Mouse (Mus musculus): ENCODE results near the gene Xylt1.

The Xylt1 gene

GRCm38 (mm10) chr7:117380418-117381187, at the start of gene Xylt1:
Gene Xylt1, plus strand, starts transcription at chr7:117380979.
- DNase-seq: peak; percentile 92

DNA sequence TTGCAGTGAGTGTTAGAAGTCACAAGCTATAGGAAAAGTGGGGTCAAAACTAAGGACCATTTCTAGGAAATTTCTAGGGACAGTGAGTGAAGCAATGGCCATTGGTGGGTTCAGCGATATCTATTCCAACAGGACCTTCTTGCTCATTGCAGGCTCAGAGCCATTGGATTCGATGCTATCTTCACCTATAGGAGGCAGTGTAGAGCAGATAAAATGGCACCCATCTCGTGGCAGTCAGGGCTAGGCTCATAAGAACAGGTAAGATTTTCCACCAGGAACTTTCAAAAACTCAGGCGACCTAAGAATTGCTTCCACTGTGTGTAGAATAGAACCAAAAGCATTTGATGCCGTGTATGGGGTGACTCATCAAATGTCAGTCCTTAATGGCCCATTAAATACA, 46.8 kb upstream of the Xylt1 start:
- DNase-seq: no peak

GRCm38 (mm10) chr7:117356316-117356715, 24.5 kb upstream of the Xylt1 start:
- DNase-seq: no peak

DNA sequence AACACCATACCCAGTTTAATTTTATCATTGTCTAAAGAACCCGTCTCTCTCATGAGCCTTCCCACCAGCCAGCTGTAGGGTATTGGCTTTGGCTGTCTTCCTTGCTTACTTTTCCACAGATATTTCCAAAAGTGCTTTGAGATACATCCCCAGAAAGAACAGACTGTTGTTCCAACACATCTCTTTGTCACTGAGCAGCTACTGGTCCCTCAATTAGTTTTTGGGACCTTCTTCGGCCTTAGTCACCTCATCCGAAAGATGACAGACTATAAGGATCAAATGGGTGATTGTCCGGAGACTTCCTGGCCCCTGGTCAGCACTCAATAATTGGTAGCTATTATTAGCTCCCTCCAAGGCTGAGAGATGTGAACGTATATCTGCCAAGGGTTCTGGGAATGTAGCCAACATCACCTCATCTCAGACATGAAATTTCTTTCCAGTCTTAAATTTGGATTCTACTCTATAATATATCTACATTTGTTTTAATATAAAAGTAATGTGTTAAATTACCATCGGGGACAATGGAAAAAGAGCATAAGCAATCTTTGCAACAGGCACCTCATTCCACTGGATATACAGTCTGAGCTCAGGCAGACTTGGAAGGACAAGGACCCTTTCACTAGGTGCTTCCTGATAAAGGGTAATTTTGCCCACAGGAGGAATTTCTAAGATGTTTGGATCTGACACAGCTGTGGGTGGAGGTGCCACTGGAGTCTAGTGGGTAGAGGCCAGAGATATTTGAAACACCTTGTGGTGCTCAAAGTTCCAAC, 23.2 kb upstream of the Xylt1 start:
- DNase-seq: no peak

GRCm38 (mm10) chr7:117361281-117361680, 19.5 kb upstream of the Xylt1 start:
- no peak for DNase-seq

- DNase-seq: no peak
Observed at GRCm38 (mm10) chr7:117362493-117362892, 18.3 kb upstream of the Xylt1 start.

DNA sequence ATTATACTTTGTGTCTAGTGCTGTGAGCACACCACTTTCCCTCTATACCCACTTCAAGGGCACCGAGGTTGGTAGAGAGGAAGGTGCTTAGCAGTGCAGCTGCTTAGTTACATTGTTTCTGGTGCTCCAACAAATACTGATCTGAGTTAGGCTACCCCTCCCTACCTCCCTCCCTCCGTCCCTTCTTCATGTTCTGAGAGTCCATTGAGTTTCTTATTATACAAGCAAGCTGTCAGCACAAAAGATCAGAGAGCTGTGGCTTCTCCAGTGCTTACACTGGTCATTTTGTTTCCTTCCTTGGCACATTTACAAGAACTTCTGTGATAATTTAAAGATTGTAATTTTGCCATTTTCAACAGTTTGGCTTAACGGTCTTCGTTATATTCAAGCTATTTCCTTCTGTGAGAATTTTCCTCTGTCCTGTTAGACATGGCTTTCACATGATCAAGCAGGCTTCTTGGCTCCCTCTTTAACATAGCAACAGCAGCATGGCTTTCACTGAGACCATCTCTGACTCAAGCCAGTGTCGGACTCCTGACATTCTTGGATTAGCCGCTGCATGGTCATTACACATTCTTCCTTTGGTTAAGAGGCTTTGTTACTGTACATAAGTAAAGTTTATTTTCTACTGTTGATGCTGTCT, 12.0 kb upstream of the Xylt1 start:
- no peak for DNase-seq

- DNase-seq: no peak
Observed at GRCm38 (mm10) chr7:117369290-117369941, 11.4 kb upstream of the Xylt1 start.

- peak; percentile 70 for DNase-seq
Observed at GRCm38 (mm10) chr7:117375886-117376309, 4.9 kb upstream of the Xylt1 start.

- DNase-seq: no peak
Observed at GRCm38 (mm10) chr7:117377138-117377537, 3.6 kb upstream of the Xylt1 start.

DNA sequence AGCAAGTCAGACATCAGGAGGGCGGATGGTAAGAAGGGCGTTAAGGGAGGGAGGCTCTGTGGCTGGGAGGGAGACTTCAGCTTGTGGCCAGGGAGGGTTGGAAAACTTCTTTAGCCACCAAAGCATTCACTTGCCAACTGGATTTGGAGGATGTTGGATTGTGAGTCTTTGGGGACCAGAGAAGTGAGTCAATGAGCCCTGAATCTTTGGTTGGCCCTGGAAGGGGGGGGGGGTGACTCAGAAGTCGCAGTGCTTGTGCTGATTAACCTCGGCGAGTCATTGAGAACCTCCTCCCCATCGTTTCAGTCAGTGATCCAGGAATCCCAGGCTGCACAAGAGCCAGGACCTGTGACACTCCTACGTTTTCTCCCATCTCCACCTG, 752 bp upstream of the Xylt1 start:
- DNase-seq: no peak

GRCm38 (mm10) chr7:117381188-117381981, 606 bp downstream of the Xylt1 start:
- DNase-seq: no peak

GRCm38 (mm10) chr7:117382006-117382405, 1.2 kb downstream of the Xylt1 start:
- no peak for DNase-seq

DNA sequence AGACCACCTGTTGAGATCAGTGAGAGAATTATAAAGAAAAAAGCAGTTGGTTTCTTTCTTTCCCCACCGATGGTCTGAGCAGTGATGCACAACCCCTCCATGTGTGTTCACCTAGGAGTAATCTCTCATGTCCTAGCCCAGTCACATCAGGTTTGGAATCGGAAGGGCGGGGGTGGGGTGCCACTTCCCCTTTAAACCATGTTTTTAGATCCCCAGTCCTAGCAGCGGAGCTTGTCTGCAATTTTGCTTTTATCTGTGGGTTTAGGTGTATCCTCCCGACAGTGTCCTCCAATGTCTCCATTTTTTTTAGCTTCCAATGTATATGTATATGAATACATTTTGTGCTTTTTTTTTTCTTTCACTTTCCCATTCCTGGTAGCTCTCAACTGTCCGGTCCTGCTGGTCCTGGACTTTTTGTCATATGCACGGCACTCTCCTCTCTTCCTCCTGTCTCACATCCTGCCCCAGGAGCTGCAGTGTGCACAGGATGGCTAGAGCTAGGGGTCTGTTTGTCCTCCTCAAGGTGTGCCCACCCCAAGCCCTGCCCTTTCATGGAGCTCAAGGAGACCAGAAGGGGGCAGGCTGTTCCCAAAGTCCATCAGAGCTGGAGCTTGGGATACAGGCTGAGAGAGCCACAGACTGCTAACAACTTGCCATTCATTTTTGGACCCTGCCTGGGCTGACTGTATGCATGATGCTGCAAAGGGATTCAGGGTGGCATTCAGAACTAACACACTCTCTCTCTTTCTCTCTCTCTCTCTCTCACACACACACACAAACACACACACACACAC, 2.6 kb downstream of the Xylt1 start:
- peak; percentile 67 for DNase-seq

GRCm38 (mm10) chr7:117386376-117386775, 5.6 kb downstream of the Xylt1 start:
- no peak for DNase-seq

GRCm38 (mm10) chr7:117388284-117388988, 7.7 kb downstream of the Xylt1 start:
- DNase-seq: no peak

GRCm38 (mm10) chr7:117389048-117389447, 8.3 kb downstream of the Xylt1 start:
- DNase-seq: no peak

DNA sequence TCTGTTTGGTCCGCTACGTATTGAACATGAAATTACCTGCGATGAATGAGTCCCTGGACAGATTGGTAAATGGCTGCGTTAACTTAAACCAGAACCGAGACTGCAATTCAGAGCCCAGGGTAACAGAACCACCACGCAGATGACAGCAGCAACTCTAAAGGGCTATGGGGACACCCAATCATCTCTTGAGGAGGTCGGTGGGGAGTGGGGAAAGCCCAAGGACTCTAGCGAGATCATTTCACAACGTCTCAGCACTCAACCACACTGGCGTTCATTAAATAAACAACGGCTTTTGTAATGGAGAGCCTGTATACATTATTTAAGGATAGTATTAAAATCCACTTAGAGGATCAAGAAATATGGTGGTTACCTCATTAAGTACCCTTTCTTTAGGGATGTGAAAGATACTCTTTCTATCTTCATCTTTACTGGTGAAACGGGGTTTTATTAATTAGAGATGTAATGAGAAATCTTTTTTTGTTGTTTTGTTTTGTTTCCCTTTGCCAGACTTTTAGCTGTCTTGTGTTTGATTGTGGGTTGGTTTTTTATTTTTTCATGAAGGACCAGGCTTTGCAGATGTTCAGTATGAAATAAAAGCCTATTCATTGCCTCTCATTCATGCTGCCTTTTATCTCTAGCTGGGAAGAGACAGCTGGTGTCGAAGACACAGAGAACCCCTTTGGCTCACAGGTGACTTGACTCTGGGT, 12.2 kb downstream of the Xylt1 start:
- DNase-seq: no peak

- DNase-seq: no peak
Observed at GRCm38 (mm10) chr7:117393976-117394375, 13.2 kb downstream of the Xylt1 start.

DNA sequence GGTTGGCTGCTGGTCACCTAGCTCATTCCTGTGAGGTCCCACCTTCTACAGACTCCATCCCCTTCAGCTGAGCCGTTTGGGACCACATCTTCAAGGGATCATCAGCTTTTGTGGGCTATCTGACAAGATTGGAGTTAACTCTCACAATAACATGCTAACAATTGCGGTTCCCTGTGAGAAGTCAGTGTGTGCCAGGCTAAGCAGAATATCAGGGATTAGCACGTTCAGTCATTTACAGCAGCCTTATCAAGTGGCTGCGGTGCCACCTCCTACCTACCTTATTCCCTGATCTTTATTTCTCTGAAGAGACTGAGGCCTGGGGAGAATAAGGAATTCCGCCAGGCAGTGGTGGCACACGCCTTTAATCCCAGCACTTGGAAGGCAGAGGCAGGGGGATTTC, 13.6 kb downstream of the Xylt1 start:
- DNase-seq: no peak

All from kidney, adult 18-20 months (tissue).